Mouse (Mus musculus): ENCODE measurements around the gene Stab2.

DNA sequence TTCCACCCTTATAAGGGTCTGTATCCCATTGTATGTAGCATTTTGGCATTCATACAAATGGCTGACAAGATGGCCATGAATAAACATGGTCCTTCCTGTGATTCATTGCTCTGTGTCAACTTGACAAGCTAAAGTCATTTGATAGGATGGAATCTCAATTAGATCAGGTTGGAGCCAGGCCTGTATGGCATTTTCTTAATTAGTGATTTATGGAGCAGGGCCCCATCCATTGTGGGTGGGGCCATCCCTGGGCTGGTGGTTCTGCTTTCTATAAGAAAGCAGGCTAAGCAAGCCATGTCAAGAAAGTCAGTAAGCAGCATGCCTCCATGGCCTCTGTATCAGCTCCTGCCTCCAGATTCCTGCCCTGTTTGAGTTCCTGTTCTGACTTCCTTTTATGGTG is 92.2 kb downstream of the Stab2 start:
- no peak for TF ChIP-seq CTCF (IDR thresholded peaks at IDR 0.05; ENCODE audit: borderline replicate concordance, extremely low read depth, insufficient read depth, insufficient read length)
- TF ChIP-seq POLR2A (IDR thresholded peaks at IDR 0.05; ENCODE audit: borderline replicate concordance, extremely low read depth, insufficient read depth, insufficient read length, poor library complexity, severe bottlenecking) = no peak
